Mouse (Mus musculus): ENCODE results near the gene Lrr1. TPM values are rescaled to one million over a fixed set of nuclear protein-coding genes. Genes with fewer than 3 reads are reported as not detected.
A peak's percentile ranks its signal among the peaks of the same experiment; 100 is the strongest.

Lrr1 gene
- polyA plus RNA-seq, 1 experiment from 2014 or later = 25.9 TPM

GRCm38 (mm10) chr12:69207926-69208325 lies 39.3 kb downstream of the Lrr1 start:
- Histone ChIP-seq H3K27me3 (no peaks in the 10 kb centered on the region), H3K36me3 (ENCODE audit: poor library complexity, severe bottlenecking) (peaks cover 32% of the 10 kb centered on the region), H3K9ac (no peak overlapping the region), H3K9me3 (replicated peaks) (no peaks in the 10 kb centered on the region), H3K4me2 (no peak overlapping the region), H3K4me1 (no peaks in the 10 kb centered on the region), H3K27ac (no peak overlapping the region), H3K4me3 (no peak overlapping the region)
- 94% methylated on average over 7 of the region's 7 CpGs for WGBS
- no peak for ATAC-seq

GRCm38 (mm10) chr12:69208520-69208919 lies 39.9 kb downstream of the Lrr1 start:
- H3K4me3 ChIP-seq = no peak overlapping the region
- 90% methylated on average over 2 of the region's 2 CpGs for WGBS
- no peaks in the 10 kb centered on the region for H3K9me3 ChIP-seq (replicated peaks)
- no peaks in the 10 kb centered on the region for H3K27me3 ChIP-seq
- H3K27ac ChIP-seq = no peak overlapping the region
- H3K4me2 ChIP-seq = no peak overlapping the region
- H3K4me1 ChIP-seq = no peaks in the 10 kb centered on the region
- H3K36me3 ChIP-seq (ENCODE audit: poor library complexity, severe bottlenecking) = peaks cover 34% of the 10 kb centered on the region; the same call in 1 of the 2 replicates
- ATAC-seq = no peak
- H3K9ac ChIP-seq = no peak overlapping the region

- Histone ChIP-seq H3K4me1 (no peaks in the 10 kb centered on the region), H3K4me2 (no peak overlapping the region), H3K27me3 (no peaks in the 10 kb centered on the region), H3K27ac (no peak overlapping the region), H3K4me3 (no peak overlapping the region), H3K36me3 (ENCODE audit: poor library complexity, severe bottlenecking) (peaks cover 46% of the 10 kb centered on the region), H3K9ac (no peak overlapping the region), H3K9me3 (replicated peaks) (no peaks in the 10 kb centered on the region)
- no peak for ATAC-seq
- WGBS = 88% methylated on average over 18 of the region's 18 CpGs
Observed at GRCm38 (mm10) chr12:69210056-69210979, 41.7 kb downstream of the Lrr1 start.

- Histone ChIP-seq H3K4me2 (no peak overlapping the region), H3K36me3 (ENCODE audit: poor library complexity, severe bottlenecking) (peaks cover 50% of the 10 kb centered on the region), H3K4me1 (no peaks in the 10 kb centered on the region), H3K9me3 (replicated peaks) (no peaks in the 10 kb centered on the region), H3K27ac (no peak overlapping the region), H3K9ac (no peak overlapping the region), H3K4me3 (no peak overlapping the region), H3K27me3 (no peaks in the 10 kb centered on the region)
- no peak for ATAC-seq
- WGBS = 84% methylated on average over 5 of the region's 5 CpGs
Observed at GRCm38 (mm10) chr12:69211057-69211456, 42.4 kb downstream of the Lrr1 start.

- no peak overlapping the region for H3K9ac ChIP-seq
Observed at GRCm38 (mm10) chr12:69213186-69213777, 44.7 kb downstream of the Lrr1 start.

GRCm38 (mm10) chr12:69214393-69214792 lies 45.8 kb downstream of the Lrr1 start:
- Histone ChIP-seq H3K4me1 (no peaks in the 10 kb centered on the region), H3K9ac (no peak overlapping the region), H3K36me3 (ENCODE audit: poor library complexity, severe bottlenecking) (peaks cover 59% of the 10 kb centered on the region), H3K4me2 (no peak overlapping the region), H3K27me3 (no peaks in the 10 kb centered on the region), H3K9me3 (replicated peaks) (no peaks in the 10 kb centered on the region), H3K4me3 (no peak overlapping the region), H3K27ac (no peak overlapping the region)
- ATAC-seq = no peak
- WGBS = 96% methylated on average over 7 of the region's 7 CpGs

More at GRCm38 (mm10) chr12:69213186-69213777, 44.7 kb downstream of the Lrr1 start:
- ATAC-seq = no peak
- Histone ChIP-seq H3K4me3 (no peak overlapping the region), H3K4me2 (no peak overlapping the region), H3K9me3 (replicated peaks) (no peaks in the 10 kb centered on the region), H3K27ac (no peak overlapping the region), H3K4me1 (no peaks in the 10 kb centered on the region), H3K27me3 (no peaks in the 10 kb centered on the region), H3K36me3 (ENCODE audit: poor library complexity, severe bottlenecking) (peaks cover 56% of the 10 kb centered on the region)
- 95% methylated on average over 13 of the region's 13 CpGs for WGBS

- Histone ChIP-seq H3K27me3 (no peaks in the 10 kb centered on the region), H3K27ac (no peak overlapping the region), H3K4me1 (no peaks in the 10 kb centered on the region), H3K4me2 (no peak overlapping the region), H3K4me3 (no peak overlapping the region), H3K36me3 (ENCODE audit: poor library complexity, severe bottlenecking) (peaks cover 58% of the 10 kb centered on the region), H3K9me3 (replicated peaks) (no peaks in the 10 kb centered on the region), H3K9ac (no peak overlapping the region)
- WGBS = 85% methylated on average over 3 of the region's 3 CpGs
- peak; percentile 51; the same call in 1 of the 2 replicates for ATAC-seq
Observed at GRCm38 (mm10) chr12:69215000-69215785, 46.6 kb downstream of the Lrr1 start.

- Histone ChIP-seq H3K4me3 (no peak overlapping the region), H3K9ac (no peak overlapping the region), H3K27me3 (no peaks in the 10 kb centered on the region), H3K9me3 (replicated peaks) (no peaks in the 10 kb centered on the region), H3K4me2 (no peak overlapping the region), H3K27ac (no peak overlapping the region), H3K4me1 (no peaks in the 10 kb centered on the region), H3K36me3 (ENCODE audit: poor library complexity, severe bottlenecking) (peaks cover 62% of the 10 kb centered on the region)
- WGBS = 94% methylated on average over 7 of the region's 7 CpGs
- no peak for ATAC-seq
Observed at GRCm38 (mm10) chr12:69216587-69216986, 48.0 kb downstream of the Lrr1 start.

- Histone ChIP-seq H3K27me3 (no peaks in the 10 kb centered on the region), H3K4me2 (no peak overlapping the region), H3K4me1 (no peaks in the 10 kb centered on the region), H3K9ac (no peak overlapping the region), H3K9me3 (replicated peaks) (no peaks in the 10 kb centered on the region), H3K4me3 (no peak overlapping the region), H3K36me3 (ENCODE audit: poor library complexity, severe bottlenecking) (peaks cover 43% of the 10 kb centered on the region), H3K27ac (no peak overlapping the region)
- 93% methylated on average over 19 of the region's 19 CpGs for WGBS
- no peak for ATAC-seq
Observed at GRCm38 (mm10) chr12:69220613-69221277, 52.1 kb downstream of the Lrr1 start.

GRCm38 (mm10) chr12:69227776-69228466 lies 59.3 kb downstream of the Lrr1 start, which contains the start of gene Pole2:
Pole2 (minus strand) TSS chr12:69228195.
- Histone ChIP-seq H3K4me2 (peak within 1 kb of the TSS; percentile 63), H3K9ac (peak within 1 kb of the TSS; percentile 68), H3K4me1 (peaks cover 7% of the 10 kb centered on the region), H3K4me3 (peak within 1 kb of the TSS; percentile 67), H3K27ac (no peak within 1 kb of the TSS; the same call in none of the 2 replicates), H3K27me3 (no peaks in the 10 kb centered on the region), H3K9me3 (replicated peaks) (no peaks in the 10 kb centered on the region), H3K36me3 (ENCODE audit: poor library complexity, severe bottlenecking) (peaks cover 10% of the 10 kb centered on the region)
- WGBS = under 1% methylated on average over 37 of the region's 37 CpGs
- peak; percentile 96 for ATAC-seq
